Mouse (Mus musculus): ENCODE data around the gene Rptor.

Rptor gene

DNA sequence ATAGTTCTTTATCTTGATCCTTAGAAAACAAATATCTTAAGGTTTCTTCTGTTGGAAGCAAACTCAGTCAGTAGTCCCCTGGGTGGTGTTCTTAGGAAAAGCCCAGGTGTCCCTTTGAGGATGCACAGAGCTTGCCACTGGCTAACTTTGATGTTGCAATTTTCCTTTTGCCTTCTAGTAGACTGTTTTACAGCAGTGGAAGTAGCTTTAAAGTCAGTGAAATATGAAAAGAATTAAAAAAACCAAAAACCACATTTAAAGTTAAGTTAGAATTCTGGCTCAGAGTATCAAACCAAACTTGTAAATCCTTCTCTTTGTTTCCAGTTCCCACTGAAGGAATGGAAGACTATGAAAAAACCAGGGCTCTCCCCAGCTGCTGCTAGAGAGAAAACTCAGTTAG lies 47.8 kb downstream of the Rptor start:
- DNase-seq (ENCODE audit: low read depth, low spot score): no peak

DNA sequence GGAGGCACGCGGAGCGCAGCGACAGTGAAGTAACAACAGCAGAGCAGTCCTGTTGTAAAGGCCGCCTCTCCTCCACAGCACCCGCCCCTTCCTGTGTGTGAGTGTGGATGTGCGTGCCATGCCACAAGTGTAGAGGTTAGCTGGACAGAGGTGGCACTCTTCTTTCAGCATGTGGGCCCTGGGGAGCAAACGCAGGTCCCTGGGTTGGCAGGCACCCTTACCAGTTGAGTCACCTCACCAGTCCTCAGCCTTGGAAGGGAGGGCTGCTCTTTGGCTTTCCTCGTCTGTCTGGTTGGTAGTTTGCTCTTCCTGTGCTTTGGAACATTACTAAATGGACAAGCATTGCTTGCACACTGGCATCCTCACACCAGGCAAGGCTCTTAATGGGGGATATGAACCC lies 50.6 kb downstream of the Rptor start:
- no peak for DNase-seq (ENCODE audit: low read depth, low spot score)

DNA sequence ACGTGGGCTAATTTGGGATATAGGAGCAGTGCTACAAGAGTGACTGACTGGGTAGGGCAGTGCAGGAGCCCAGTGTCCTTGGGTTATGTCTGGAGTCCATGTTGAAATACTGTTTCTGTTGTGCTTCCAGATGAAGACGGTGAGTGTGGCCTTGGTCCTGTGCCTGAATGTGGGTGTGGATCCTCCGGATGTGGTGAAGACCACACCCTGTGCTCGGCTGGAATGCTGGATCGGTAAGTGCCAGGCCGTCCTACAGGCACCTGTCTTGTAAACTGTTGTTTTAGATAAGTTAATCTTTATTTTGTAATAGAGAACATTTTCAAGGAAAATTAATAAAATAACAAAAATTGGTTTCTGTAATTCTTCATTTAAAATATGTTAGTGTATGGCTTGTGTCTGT lies 54.8 kb downstream of the Rptor start:
- peak; percentile 90 for DNase-seq (ENCODE audit: low read depth, low spot score)

DNA sequence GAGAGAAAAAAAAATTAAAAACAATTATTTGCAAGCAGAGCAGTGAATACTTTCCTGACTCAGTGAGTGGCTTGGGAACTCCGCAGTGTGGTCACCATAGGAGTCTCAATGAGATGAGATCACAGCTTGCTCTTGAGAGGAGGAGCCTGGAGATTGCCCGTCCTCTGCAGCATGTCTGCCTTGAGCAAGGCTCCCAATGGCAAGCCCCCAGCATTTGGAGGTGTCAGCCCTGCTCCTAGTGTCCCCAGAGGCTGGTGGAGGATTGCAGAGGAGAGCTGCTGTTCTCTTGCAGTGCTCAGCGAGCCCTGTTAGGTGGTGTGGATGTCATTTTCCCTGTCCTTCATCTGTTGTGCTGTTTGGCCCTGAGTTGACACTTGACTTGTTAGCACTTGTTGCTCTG lies 56.6 kb downstream of the Rptor start:
- DNase-seq (ENCODE audit: low read depth, low spot score): peak; percentile 64

DNA sequence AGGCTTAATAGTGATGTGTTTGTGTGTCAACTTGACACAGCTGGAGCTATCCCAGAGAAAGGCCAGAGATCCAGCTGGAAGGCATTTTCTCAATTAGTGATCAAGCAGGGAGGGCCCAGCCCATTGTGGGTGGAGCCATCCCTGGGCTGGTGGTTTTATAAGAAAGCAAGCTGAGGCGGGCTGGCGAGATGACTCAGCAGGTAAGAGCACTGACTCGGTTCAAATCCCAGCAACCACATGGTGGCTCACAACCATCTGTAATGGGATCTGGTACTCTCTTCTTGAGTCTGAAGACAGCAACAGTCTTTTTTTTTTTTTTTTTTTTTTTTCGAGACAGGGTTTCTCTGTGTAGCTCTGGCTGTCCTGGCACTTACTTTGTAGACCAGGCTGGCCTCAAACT lies 58.8 kb downstream of the Rptor start:
- DNase-seq (ENCODE audit: low read depth, low spot score): peak; percentile 93

DNA sequence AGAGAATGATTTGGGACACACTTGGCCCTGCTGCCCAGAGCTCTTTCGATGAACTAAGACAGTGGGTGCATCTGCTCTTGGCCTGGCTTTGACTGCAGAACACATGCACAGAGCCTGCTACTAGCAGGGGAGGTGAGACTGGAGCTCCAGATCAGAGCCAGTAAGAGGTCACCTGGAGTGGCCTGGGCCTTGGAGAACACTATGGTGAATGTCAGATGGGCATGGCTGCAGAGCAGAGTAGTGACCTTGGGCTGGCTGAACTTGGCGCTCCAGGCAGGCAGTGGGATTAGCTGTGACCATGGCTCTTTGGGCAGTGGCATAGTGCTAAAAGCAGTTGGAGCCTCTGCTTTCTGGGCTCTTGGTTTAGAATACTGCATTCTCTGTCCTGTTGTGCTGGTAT lies 61.2 kb downstream of the Rptor start:
- no peak for DNase-seq (ENCODE audit: low read depth, low spot score)

DNA sequence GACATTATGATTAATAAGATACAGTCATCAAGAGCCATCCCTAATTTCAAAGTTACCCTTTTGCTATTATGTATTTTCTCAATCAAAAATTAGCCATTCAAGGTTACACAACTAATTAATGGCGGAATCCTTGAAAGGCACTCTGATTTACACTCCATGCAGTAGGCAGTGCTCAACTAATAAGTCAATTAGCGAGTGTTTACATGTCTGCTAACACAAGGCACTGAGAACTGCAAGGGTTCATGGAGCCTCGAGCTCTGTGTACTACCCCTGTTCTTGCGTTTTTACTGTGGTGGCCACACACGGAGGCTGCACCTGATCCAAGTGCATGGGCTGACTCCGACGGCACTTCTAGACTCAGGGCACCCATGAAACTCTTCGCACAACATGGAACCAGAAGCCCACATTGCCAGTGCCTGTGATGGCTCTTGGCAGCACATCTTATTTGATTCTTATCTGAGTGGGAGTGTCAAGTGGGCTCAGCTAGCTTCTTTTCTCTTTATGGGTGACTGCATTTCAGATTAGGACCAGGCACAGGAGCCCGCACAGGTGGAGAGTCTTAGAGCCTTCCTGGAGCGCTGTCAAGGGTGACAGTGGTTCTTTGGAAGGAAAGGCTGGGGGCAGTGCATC lies 62.1 kb downstream of the Rptor start:
- DNase-seq (ENCODE audit: low read depth, low spot score): no peak

DNA sequence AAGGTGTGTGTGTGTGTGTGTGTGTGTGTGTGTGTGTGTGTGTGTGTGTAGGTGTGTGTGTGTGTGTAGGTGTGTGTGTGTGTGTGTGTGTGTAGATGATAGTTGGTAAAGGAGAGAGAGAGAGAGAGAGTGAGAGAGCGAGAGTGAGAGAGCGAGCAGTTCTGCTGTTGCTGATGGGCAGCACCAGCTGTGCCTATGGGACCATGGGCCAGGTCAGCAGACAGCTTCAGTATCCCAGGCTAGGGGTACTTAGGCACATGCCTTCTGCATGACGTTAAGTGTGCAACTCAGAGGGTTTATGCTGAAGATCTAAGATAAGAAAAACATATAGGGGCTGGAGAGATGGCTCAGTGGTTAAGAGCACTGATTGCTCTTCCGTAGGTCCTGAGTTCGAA lies 62.6 kb downstream of the Rptor start:
- DNase-seq (ENCODE audit: low read depth, low spot score): no peak

DNA sequence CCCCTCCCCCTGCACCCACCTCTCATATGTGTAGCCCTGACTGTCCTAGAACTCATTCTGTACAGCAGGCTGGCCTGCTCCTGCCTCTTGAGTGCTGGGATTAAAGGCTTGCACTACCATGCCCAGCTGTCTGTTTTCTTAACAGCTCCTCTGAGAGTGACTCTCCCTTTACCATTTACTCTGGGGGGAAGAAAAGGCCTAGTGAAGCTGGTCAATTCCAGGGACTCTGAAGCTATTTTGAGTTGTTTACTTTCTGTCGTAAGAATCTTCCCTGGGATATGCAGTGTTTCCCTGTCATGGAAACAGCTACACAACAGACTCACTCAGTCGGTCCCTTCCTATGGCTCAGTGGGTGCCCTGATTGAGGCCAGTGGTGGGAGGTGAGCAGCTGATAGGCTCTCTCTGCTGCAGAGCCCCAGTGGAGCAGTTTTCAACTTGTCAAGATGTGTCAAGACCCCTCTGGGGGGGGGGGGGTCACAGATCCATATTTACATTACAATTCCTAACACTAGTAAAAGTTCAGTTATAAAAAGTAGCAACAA lies 63.9 kb downstream of the Rptor start:
- DNase-seq (ENCODE audit: low read depth, low spot score): no peak

DNA sequence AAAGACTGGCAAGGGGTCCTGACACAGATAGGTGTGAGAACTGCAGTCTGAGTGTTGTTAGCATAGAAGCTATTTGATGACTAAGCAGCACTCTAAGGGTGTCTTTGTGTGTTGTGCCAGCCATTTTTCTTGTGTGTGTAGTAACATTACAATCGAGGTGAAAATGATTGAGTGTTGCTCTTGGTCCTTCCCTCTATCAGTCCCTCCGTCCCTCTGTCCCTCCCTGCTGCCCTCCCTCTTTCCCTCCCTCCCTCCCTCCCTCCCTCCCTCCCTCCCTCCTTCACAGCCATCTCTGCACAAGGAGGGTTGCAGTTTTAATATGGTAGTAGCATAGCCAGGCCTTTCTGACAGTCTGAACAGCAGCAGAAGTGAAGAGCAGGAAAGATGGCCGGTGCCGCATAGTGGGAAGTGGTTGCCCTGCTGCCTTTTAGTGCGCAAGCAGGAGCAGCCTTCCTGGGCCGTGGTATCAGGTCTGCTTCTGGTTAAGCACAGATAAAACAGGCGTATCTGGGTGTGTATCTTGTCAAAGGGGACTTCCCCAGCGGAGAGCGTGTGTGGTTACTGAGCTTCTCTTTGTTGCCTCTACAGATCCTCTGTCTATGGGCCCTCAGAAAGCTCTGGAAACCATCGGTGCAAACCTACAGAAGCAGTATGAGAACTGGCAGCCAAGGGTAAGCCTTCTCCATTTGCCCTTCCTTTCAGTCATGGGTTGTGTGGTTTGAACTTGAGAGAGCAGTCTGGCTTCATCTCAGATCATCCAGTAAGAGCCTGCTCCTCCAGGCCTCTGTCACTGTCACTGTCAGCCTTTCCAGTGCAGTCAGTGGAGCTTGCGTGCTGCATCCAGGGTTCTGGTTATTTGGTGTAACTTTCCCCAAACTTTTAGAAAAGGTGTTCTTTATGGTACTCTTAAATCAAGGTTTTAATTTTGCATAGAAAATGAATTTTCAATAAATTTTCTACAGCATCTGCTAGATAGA lies 68.3 kb downstream of the Rptor start:
- no peak for DNase-seq (ENCODE audit: low read depth, low spot score)

DNA sequence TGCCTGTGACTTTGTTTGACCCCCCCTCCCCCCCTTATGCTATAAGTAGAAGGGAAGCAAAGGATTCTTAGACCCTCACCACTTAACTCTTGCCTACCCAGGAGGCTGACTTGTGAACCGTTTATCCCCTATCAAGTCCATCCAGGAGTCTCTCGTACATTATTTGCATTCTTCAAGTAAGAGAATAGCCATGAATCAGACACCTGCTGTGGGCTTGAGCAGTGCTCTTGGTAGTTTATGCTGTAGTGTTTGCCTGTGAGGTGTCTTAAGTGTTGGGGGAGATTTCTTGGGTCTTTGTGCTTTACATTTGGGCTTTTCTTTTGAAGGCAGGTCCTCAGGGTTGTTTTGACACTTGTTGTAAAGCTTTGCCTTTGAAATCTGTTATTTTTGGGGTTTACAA lies 69.3 kb downstream of the Rptor start:
- DNase-seq (ENCODE audit: low read depth, low spot score): peak; percentile 78

DNA sequence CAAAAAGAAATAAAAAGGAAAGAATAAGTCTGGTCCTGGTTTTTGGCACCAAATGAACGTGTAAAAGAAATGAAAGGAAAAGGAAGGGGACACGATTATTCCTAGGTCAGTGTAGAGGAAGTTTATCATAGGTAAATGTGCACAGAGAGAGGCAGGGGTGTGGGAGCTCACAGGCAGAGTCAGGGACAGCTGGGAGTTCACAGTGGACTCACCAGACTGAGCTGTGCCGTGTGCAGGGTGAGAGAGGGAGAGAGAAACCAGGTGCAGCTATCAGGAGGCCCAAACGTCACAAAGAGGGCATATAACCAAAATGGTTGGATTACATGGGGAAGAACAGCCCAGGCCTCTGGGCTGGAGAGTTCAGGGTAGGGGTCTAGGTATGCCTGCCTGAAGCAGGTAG lies 70.1 kb downstream of the Rptor start:
- DNase-seq (ENCODE audit: low read depth, low spot score): no peak

DNA sequence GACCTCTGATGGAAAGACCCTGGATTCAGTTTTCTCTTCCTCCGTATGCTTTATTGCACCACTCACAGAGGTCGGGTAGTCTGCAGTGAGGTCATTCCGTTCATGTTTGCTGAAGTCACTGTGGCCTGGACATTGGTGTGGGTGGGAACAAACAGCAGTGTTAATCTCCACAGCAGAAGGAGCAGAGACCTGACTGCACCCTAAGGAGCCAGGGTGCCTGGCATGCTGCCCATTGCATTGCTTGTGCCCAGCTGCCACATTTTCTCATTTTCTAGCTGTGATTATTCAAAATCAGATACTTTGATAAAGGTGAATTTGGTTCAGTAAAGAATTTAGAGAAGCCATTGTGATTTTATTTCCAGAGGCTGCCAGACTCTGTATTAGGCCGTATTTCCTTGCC lies 72.1 kb downstream of the Rptor start:
- no peak for DNase-seq (ENCODE audit: low read depth, low spot score)

DNA sequence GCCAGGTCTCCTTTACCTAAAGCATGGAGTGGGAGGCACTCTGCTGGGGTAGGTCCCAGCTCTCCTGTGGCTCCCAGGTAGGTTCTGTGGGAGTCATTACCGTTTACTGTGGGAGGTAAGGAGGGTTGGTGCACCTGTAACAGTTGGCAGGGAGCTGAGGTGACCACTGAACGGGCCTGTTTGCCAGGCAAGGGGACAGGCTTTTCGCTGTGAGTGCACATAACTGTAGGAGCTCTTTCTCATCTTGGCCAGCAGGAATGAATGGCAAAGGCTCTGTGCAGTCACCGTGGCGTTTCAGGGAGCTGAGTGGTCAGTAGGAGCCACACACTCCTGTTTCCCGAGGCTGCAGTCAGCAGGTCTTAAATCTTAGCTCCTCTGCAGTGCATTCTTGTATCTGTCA lies 72.8 kb downstream of the Rptor start:
- no peak for DNase-seq (ENCODE audit: low read depth, low spot score)

DNA sequence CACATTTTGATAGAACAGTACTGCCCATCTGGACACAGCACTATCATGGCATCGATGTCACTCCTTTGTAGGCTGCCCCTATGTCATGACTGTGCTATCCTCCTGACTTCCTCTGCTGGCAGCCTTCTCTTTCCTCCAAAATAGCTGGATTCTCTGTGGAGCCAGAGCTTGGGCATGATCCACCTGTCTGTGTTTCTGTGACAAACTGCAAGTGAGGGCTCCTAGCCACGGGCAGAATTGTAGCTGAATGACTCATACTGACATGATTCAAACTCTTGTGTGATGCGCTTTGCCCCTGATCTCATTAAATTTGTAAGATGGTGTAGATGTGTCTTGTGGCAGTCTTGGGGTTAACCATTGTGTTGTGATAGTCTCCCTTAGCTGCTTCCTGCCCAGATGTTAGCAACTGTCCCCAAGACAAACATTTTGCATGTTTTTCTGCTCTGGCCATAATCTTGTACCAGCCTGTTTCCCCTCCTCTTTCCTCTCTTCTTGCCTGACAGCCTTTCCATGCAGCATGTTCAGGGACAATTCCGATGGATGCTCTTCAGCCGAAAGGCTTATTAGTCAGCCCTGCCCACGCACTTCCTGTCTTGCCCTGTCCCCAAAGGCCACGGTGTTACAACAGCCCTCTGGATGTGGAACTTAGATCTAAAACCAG lies 74.2 kb downstream of the Rptor start:
- DNase-seq (ENCODE audit: low read depth, low spot score): no peak

DNA sequence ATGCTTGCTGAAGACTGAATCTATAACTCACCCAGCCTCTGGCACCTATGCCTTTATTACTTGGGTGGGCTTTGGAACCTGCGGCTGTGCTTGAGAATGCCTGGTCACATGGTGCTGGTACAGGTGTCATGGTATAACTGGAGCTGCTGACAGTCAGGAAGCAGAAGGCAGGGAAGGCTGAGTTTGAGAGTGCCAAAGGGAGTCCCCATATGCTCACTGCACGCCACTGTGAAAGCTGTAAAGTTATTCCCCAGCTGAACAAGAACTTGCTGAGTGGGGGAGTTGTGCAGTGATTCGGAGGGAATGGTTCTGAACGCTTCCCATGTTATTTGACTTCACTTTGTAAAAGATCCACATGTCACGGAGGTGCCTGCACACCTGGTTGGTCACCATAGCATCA lies 75.7 kb downstream of the Rptor start:
- DNase-seq (ENCODE audit: low read depth, low spot score): no peak

DNA sequence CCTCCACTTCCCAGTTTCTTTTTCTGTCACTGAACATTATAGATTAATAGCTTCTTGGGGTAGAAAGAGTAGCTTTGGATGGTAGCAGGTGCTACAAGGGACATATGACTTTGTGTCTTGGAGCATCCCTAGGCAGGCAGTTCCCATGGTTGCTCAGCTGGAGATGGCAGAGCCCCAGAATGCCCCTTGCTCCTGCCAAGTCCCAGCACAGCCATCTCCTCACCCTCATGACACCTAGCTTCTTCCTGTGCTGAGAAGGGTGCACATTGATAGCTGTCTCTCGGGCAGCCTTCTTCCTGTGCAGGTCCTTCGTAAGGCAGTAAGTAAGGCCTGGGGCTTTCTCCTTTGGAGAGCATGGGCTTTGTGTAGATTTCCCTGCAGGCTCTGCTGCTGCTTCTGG lies 78.0 kb downstream of the Rptor start:
- no peak for DNase-seq (ENCODE audit: low read depth, low spot score)

DNA sequence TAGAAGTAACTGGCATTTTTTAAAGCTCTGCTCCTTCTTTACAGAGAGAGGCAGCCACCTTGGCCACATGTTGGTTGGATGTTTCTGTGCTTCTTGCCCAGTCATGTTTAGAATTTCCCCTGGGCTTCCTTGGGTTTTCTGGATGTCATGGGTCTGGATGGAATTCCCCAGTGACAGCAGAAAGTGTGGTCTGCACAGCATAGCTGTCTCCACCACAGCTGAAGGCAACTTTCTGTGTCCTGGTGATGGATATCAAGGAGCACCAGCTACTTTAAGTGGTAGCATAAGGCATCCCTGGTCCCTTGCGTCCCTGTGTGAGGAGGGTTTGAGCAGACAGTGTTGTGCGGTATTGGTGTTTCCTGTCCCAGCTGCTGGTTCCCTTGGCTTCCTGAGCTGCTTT lies 79.6 kb downstream of the Rptor start:
- no peak for DNase-seq (ENCODE audit: low read depth, low spot score)

DNA sequence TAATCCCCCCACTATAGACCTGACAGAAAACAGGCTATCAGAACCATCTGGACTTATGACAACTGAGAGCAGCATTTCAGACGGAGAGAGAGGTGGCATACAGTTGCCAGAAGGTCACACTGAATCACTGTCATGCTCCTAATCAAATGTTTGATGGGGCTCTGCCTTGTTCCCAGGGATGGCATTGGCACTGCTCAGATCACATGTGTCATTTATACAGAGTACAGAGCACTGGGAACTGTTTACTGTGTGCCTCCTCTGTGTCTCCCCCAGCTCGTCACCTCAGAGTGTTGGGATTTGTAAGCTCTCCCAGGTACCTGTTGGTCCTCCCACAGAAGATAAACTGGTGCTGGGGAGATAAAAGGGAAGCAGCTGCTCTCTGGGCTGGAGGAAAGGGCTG lies 81.1 kb downstream of the Rptor start:
- DNase-seq (ENCODE audit: low read depth, low spot score): no peak

DNA sequence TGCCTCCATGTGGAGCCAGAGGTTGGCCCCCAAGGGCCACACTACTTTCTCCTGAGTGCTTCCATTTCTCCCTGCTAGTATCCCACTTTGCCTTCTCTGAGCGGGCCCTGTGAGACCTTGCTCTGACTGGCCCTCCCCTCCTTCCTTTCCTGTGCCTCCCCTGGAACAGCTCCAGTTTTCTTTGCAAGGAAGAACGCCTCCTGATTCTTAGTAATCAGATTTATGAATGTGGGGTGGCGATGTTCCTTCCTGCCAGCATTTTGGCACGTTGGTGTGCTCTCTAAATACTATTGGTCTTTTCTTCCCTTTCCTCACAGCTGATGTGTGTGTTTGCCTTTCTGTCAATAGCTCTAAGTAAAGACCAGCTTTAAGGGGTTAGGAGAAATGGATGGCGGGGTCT lies 82.8 kb downstream of the Rptor start:
- DNase-seq (ENCODE audit: low read depth, low spot score): no peak

DNA sequence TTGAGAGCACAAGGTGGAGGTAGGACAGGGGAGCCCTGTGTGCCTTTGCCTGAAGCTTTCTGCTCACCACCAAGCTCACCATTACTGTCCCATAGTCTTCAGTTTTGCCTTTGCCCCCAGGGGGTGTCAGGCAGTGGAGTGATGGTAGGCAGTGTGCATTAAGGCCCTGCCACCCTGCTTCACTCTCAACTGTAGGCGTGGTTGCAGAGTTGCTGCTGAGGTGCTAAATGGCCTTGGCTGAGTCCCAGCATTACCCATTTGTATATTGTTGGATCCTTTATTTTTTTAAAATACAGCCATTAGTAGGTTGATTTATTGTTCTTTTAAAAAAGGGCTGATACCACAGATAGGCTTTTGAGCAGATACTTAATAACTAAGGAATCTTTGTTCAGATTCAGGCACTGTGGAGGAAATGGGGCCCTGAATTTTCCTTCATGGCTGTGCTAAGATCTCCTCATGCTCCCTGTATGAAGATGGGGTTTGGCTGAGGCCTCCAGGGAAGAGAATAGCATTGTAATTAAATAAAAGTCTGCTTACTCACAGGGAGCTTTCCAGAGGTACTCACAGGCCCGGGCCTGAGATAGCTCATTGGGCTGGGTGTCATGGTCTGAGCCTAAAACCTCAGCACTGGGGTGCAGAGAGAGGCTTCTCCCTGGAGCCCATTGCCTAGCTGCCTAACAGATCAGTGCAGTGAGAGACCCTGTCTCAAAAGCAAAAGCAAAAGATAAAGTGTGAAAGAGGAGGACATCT lies 83.4 kb downstream of the Rptor start:
- no peak for DNase-seq (ENCODE audit: low read depth, low spot score)

DNA sequence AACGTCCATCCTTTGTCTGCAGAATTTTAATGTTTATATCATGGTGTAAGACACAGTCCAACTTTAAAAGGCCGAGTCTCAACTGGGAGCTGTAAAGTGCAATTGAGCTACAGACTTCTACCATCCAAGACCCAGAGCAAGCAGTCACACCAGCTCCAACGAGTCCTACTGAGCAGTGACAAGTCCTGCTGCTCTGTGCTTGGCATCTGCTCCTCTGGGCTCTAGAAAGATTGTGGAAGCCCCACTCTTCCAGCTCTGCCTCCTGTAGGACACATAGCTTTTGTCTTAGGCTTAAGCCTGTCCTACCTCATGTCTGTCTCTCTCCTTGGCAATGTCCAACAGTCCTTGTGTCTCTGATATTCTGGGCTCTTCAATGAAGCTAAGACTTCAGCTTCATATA lies 84.6 kb downstream of the Rptor start:
- no peak for DNase-seq (ENCODE audit: low read depth, low spot score)
